Mouse (Mus musculus) kidney, adult 2 months (tissue): ENCODE data around the gene Urm1.

Experiments used
- CTCF ChIP-seq: fragments of 200-500 bp; conservative IDR thresholded peaks from 2 replicates; pipeline ENCODE4 v1.5.1; 2011; ENCODE audit warnings: low read depth, mild to moderate bottlenecking, control low read depth, low read length, moderate library complexity, mixed read lengths; ENCODE audit not compliant: insufficient read depth, insufficient read length
- POLR2A ChIP-seq: fragments of 200-500 bp; IDR thresholded peaks from one replicate; pipeline ENCODE4 v1.6.1; 2011; ENCODE audit warnings: low read depth, low read length, control low read depth

DNA sequence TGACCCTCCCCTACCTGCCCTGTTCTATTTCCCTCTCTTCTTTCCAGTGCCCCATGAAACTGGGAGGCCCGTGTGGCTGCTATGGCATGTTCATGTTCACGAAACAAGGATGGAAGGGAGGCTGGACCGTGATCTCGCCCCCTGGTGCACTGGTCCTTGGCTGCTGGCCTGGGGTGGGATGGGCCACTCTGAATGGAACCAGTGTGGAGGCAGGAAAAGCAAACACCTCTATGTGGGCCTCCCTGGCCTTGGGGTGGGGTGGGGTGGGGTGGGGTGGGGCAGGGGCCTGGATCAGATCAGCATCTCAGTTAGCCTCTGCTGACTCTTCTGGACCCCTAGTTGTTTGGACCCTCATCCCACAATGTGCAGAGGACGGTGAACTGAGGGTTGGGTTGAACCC is 33.9 kb downstream of the Urm1 start:
- TF ChIP-seq POLR2A (no peak), CTCF (no peak)
